Mouse (Mus musculus) embryonic facial prominence, embryonic 10.5 days (tissue): ENCODE measurements around the gene Lin7c. TPM values are rescaled to one million over a fixed set of nuclear protein-coding genes. Genes with fewer than 3 reads are reported as not detected.
"Not testable (repeated sequence)": the region's sequence is repeated elsewhere in the genome, so short reads cannot be mapped to it uniquely, and the experiment has no call there.

Experiments
- DNase-seq: peaks from one replicate; pipeline ENCODE4 v3.0.0-alpha.2; 2017; ENCODE audit warnings: low spot score
- H3K27ac ChIP-seq: fragments of 300-500 bp; sonication (generic); replicated peaks from 2 replicates; pipeline ENCODE4 v1.5.1; 2016; ENCODE audit warnings: mild to moderate bottlenecking
- H3K27me3 ChIP-seq: fragments of 300-500 bp; sonication (generic); replicated peaks from 2 replicates; pipeline ENCODE4 v1.6.1; 2016; ENCODE audit warnings: low read depth, mild to moderate bottlenecking; ENCODE audit not compliant: poor library complexity, severe bottlenecking
- H3K36me3 ChIP-seq: fragments of 300-500 bp; sonication (generic); replicated peaks from 2 replicates; pipeline ENCODE4 v1.6.1; 2016; ENCODE audit warnings: mild to moderate bottlenecking, moderate library complexity
- H3K4me1 ChIP-seq: fragments of 300-500 bp; sonication (generic); 2 replicates; pipeline ENCODE4 v1.6.1; 2016
- H3K4me3 ChIP-seq: fragments of 300-500 bp; sonication (generic); 2 replicates; pipeline ENCODE4 v1.5.1; 2016; ENCODE audit warnings: mild to moderate bottlenecking, moderate library complexity
- H3K9me3 ChIP-seq: fragments of 300-500 bp; sonication (generic); 2 replicates; pipeline ENCODE4 v1.6.1; 2016; ENCODE audit warnings: mild to moderate bottlenecking
- WGBS: fragments of 180-500 bp; shearing (Covaris S2); methylation state at CpG from one replicate; pipeline ENCODE4 v1.1.7; 2016; 5-methylcytosine and 5-hydroxymethylcytosine counted together
- polyA plus RNA-seq: library from polyadenylated mRNA; unstranded; fragments of >200 nt; fragmentation: Nextera tagmentation; extraction: Ambion mirVana; gene quantifications from 2 replicates; pipeline ENCODE4 v1.2.1, GENCODE M21; 2016

Gene Lin7c
- polyA plus RNA-seq: 77.9 and 79.9 TPM in 2 replicates

- peak within 1 kb of the TSS; percentile 98 for H3K27ac ChIP-seq
- WGBS: under 1% methylated on average over 42 of the region's 42 CpGs
- peak within 1 kb of the TSS; percentile 95 for H3K4me3 ChIP-seq
- peak; percentile 97 for DNase-seq
- peaks cover 15% of the 10 kb centered on the region for H3K4me1 ChIP-seq
- H3K27me3 ChIP-seq: no peaks in the 10 kb centered on the region
- peaks cover 16% of the 10 kb centered on the region for H3K36me3 ChIP-seq
- no peaks in the 10 kb centered on the region for H3K9me3 ChIP-seq
Observed at GRCm38 (mm10) chr2:109890597-109890996, at the start of gene Lin7c. Gene Lin7c, plus strand, starts transcription at chr2:109890853.

- Histone ChIP-seq H3K9me3 (no peaks in the 10 kb centered on the region), H3K4me1 (peaks cover 24% of the 10 kb centered on the region), H3K4me3 (no peak overlapping the region), H3K27ac (no peak overlapping the region), H3K36me3 (no peaks in the 10 kb centered on the region), H3K27me3 (no peaks in the 10 kb centered on the region)
- peak; percentile 13 for DNase-seq
- 36% methylated on average over 4 of the region's 4 CpGs for WGBS
Observed at GRCm38 (mm10) chr2:109846401-109846800, 44.3 kb upstream of the Lin7c start.

GRCm38 (mm10) chr2:109848305-109848704 lies 42.3 kb upstream of the Lin7c start:
- peak; percentile 12 for DNase-seq

GRCm38 (mm10) chr2:109848715-109849114 lies 41.9 kb upstream of the Lin7c start:
- H3K27me3 ChIP-seq: no peaks in the 10 kb centered on the region
- no peaks in the 10 kb centered on the region for H3K9me3 ChIP-seq
- H3K4me1 ChIP-seq: peaks cover 24% of the 10 kb centered on the region
- H3K4me3 ChIP-seq: no peak overlapping the region
- peak; percentile 29 for DNase-seq
- 19% methylated on average over 8 of the region's 8 CpGs for WGBS
- H3K36me3 ChIP-seq: no peaks in the 10 kb centered on the region
- H3K27ac ChIP-seq: no peak overlapping the region; the same call in 1 of the 2 replicates

More at GRCm38 (mm10) chr2:109848305-109848704, 42.3 kb upstream of the Lin7c start:
- 31% methylated on average over 4 of the region's 4 CpGs for WGBS
- H3K4me1 ChIP-seq: peaks cover 24% of the 10 kb centered on the region
- H3K9me3 ChIP-seq: no peaks in the 10 kb centered on the region
- no peaks in the 10 kb centered on the region for H3K36me3 ChIP-seq
- no peak overlapping the region for H3K4me3 ChIP-seq
- no peaks in the 10 kb centered on the region for H3K27me3 ChIP-seq
- peak overlapping the region; percentile 8; the same call in 1 of the 2 replicates for H3K27ac ChIP-seq

- Histone ChIP-seq H3K36me3 (no peaks in the 10 kb centered on the region), H3K9me3 (no peaks in the 10 kb centered on the region), H3K27me3 (no peaks in the 10 kb centered on the region), H3K27ac (no peak overlapping the region), H3K4me1 (no peaks in the 10 kb centered on the region), H3K4me3 (no peak overlapping the region)
- no peak for DNase-seq
- 84% methylated on average over 5 of the region's 5 CpGs for WGBS
Observed at GRCm38 (mm10) chr2:109855601-109856000, 35.1 kb upstream of the Lin7c start.

- Histone ChIP-seq H3K4me3 (no peak overlapping the region), H3K9me3 (no peaks in the 10 kb centered on the region), H3K4me1 (no peaks in the 10 kb centered on the region), H3K27me3 (no peaks in the 10 kb centered on the region), H3K36me3 (no peaks in the 10 kb centered on the region), H3K27ac (no peak overlapping the region)
- WGBS: 72% methylated on average over 2 of the region's 2 CpGs
- no peak for DNase-seq
Observed at GRCm38 (mm10) chr2:109859671-109860070, 31.0 kb upstream of the Lin7c start.

- WGBS: 86% methylated on average over 3 of the region's 3 CpGs
- Histone ChIP-seq H3K27ac (no peak overlapping the region), H3K4me3 (no peak overlapping the region), H3K9me3 (no peaks in the 10 kb centered on the region), H3K36me3 (no peaks in the 10 kb centered on the region), H3K27me3 (no peaks in the 10 kb centered on the region), H3K4me1 (no peaks in the 10 kb centered on the region)
- no peak for DNase-seq
Observed at GRCm38 (mm10) chr2:109860832-109861231, 29.8 kb upstream of the Lin7c start.

- WGBS: 80% methylated on average over 4 of the region's 4 CpGs
- H3K27me3 ChIP-seq, H3K4me3 ChIP-seq, H3K27ac ChIP-seq, H3K4me1 ChIP-seq, H3K36me3 ChIP-seq, H3K9me3 ChIP-seq, DNase-seq: not testable (repeated sequence)
Observed at GRCm38 (mm10) chr2:109879429-109879828, 11.2 kb upstream of the Lin7c start.

- DNase-seq: no peak
- Histone ChIP-seq H3K27me3 (no peaks in the 10 kb centered on the region), H3K36me3 (no peaks in the 10 kb centered on the region), H3K9me3 (no peaks in the 10 kb centered on the region), H3K4me1 (no peaks in the 10 kb centered on the region), H3K4me3 (no peak overlapping the region), H3K27ac (no peak overlapping the region)
- 62% methylated on average over 2 of the region's 2 CpGs for WGBS
Observed at GRCm38 (mm10) chr2:109881111-109881510, 9.5 kb upstream of the Lin7c start.

GRCm38 (mm10) chr2:109881625-109882024 lies 9.0 kb upstream of the Lin7c start:
- no peaks in the 10 kb centered on the region for H3K27me3 ChIP-seq
- DNase-seq: no peak
- WGBS: 63% methylated on average over 1 of the region's 1 CpGs
- no peak overlapping the region for H3K27ac ChIP-seq
- H3K9me3 ChIP-seq: no peaks in the 10 kb centered on the region
- no peaks in the 10 kb centered on the region for H3K4me1 ChIP-seq
- H3K36me3 ChIP-seq: no peaks in the 10 kb centered on the region
- H3K4me3 ChIP-seq: no peak overlapping the region

- no peaks in the 10 kb centered on the region for H3K4me1 ChIP-seq
- DNase-seq: no peak
- H3K36me3 ChIP-seq: no peaks in the 10 kb centered on the region
- H3K4me3 ChIP-seq: no peak overlapping the region
- no peaks in the 10 kb centered on the region for H3K27me3 ChIP-seq
- no peak overlapping the region for H3K27ac ChIP-seq
- WGBS: 79% methylated on average over 4 of the region's 4 CpGs
- no peaks in the 10 kb centered on the region for H3K9me3 ChIP-seq
Observed at GRCm38 (mm10) chr2:109884106-109884505, 6.5 kb upstream of the Lin7c start.

GRCm38 (mm10) chr2:109884507-109884906 lies 6.1 kb upstream of the Lin7c start:
- no peak for DNase-seq
- Histone ChIP-seq H3K27ac (no peak overlapping the region), H3K9me3 (no peaks in the 10 kb centered on the region), H3K4me3 (no peak overlapping the region), H3K4me1 (no peaks in the 10 kb centered on the region), H3K36me3 (no peaks in the 10 kb centered on the region), H3K27me3 (no peaks in the 10 kb centered on the region)
- WGBS: 66% methylated on average over 4 of the region's 4 CpGs

- Histone ChIP-seq H3K36me3 (peaks cover 10% of the 10 kb centered on the region), H3K4me1 (peaks cover 15% of the 10 kb centered on the region), H3K27ac (peak overlapping the region; percentile 98), H3K27me3 (no peaks in the 10 kb centered on the region), H3K4me3 (peak overlapping the region; percentile 95), H3K9me3 (no peaks in the 10 kb centered on the region)
- WGBS: 37% methylated on average over 4 of the region's 4 CpGs
- DNase-seq: no peak
Observed at GRCm38 (mm10) chr2:109890068-109890467, 585 bp upstream of the Lin7c start.
